Mouse (Mus musculus) megakaryocyte, embryonic 14.5 days (primary cell): Measurements from ENCODE around the gene Aicda. TPM values are rescaled to one million over a fixed set of nuclear protein-coding genes. Genes with fewer than 3 reads are reported as not detected.

ENCODE experiments used
- H3K27me3 ChIP-seq: replicated peaks from 2 replicates; pipeline ENCODE3; 2012; ENCODE audit warnings: inconsistent platforms
- H3K36me3 ChIP-seq: replicated peaks from 2 replicates; pipeline ENCODE3; 2012; ENCODE audit warnings: low read length, inconsistent platforms, mixed read lengths
- H3K4me1 ChIP-seq: 2 replicates; pipeline ENCODE4 v1.6.1; 2012; ENCODE audit warnings: inconsistent platforms
- H3K4me3 ChIP-seq: replicated peaks from 2 replicates; pipeline ENCODE3; 2012; ENCODE audit warnings: moderate library complexity, mild to moderate bottlenecking, inconsistent platforms
- H3K9me3 ChIP-seq: 2 replicates; pipeline ENCODE4 v1.6.1; 2012; ENCODE audit warnings: inconsistent platforms
- FLI1 ChIP-seq: IDR thresholded peaks from 2 replicates; pipeline ENCODE4 v1.6.1; 2012; ENCODE audit warnings: low read length, inconsistent platforms, mixed read lengths
- GATA1 ChIP-seq: IDR thresholded peaks from 3 replicates; pipeline ENCODE4 v1.6.1; 2012; ENCODE audit warnings: mixed read lengths, low read length, inconsistent platforms, borderline replicate concordance
- polyA plus RNA-seq: library from polyadenylated mRNA; stranded (reverse); fragments of >175 nt; gene quantifications from 2 replicates; pipeline ENCODE4 v1.2.3, GENCODE M21; 2012; ENCODE audit warnings: low replicate concordance; ENCODE audit not compliant: insufficient read depth

Aicda gene
- polyA plus RNA-seq, 1 experiment: 0.07 TPM

DNA sequence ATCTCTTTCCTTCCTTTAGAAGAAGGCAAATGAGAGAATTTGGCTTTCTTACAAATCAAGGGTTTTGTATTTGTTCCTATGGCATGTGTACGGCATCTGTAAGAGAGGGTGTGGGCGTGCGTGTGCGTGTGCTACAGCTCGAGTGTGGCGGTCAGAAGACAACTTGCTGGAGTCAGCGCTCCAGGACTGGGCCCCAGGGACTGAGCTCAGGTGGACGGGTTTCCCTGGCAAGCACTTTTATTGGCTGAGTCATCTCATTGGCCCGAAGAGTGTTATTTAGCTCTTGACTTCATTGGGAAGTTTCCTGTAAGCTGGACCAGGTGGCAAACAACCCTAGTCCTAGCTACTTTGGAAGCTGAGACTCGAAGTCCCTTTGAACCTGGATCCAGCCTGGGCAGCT is 7.7 kb upstream of the Aicda start:
- H3K4me3 ChIP-seq: no peak overlapping the region
- H3K4me1 ChIP-seq: no peaks in the 10 kb centered on the region
- H3K36me3 ChIP-seq: no peaks in the 10 kb centered on the region
- H3K9me3 ChIP-seq: no peaks in the 10 kb centered on the region
- TF ChIP-seq GATA1 (no peak), FLI1 (no peak)
- no peaks in the 10 kb centered on the region for H3K27me3 ChIP-seq

GRCm38 (mm10) chr6:122554102-122554501 is 501 bp downstream of the Aicda start:
- Histone ChIP-seq H3K4me3 (no peak overlapping the region), H3K4me1 (peaks cover 18% of the 10 kb centered on the region), H3K9me3 (no peaks in the 10 kb centered on the region), H3K36me3 (no peaks in the 10 kb centered on the region), H3K27me3 (peaks cover 11% of the 10 kb centered on the region)
- TF ChIP-seq FLI1 (no peak), GATA1 (no peak)

GRCm38 (mm10) chr6:122555266-122555665 is 1.7 kb downstream of the Aicda start:
- no peaks in the 10 kb centered on the region for H3K36me3 ChIP-seq
- peaks cover 11% of the 10 kb centered on the region for H3K27me3 ChIP-seq
- H3K9me3 ChIP-seq: no peaks in the 10 kb centered on the region
- H3K4me3 ChIP-seq: peak overlapping the region; percentile 62
- H3K4me1 ChIP-seq: peaks cover 21% of the 10 kb centered on the region
- TF ChIP-seq FLI1 (no peak), GATA1 (no peak)

GRCm38 (mm10) chr6:122556959-122557561 is 3.5 kb downstream of the Aicda start:
- TF ChIP-seq FLI1: no peak
- TF ChIP-seq GATA1: no peak
- Histone ChIP-seq H3K4me3 (no peak overlapping the region), H3K4me1 (peaks cover 31% of the 10 kb centered on the region)

GRCm38 (mm10) chr6:122560427-122560826 is 6.8 kb downstream of the Aicda start:
- TF ChIP-seq FLI1 (no peak), GATA1 (no peak)
- H3K36me3 ChIP-seq: no peaks in the 10 kb centered on the region
- H3K4me3 ChIP-seq: peak overlapping the region; percentile 71

More at GRCm38 (mm10) chr6:122556959-122557561, 3.5 kb downstream of the Aicda start:
- no peaks in the 10 kb centered on the region for H3K9me3 ChIP-seq
- no peaks in the 10 kb centered on the region for H3K36me3 ChIP-seq
- peaks cover 16% of the 10 kb centered on the region for H3K27me3 ChIP-seq

GRCm38 (mm10) chr6:122561005-122561404 is 7.4 kb downstream of the Aicda start:
- H3K4me1 ChIP-seq: peaks cover 32% of the 10 kb centered on the region
- no peaks in the 10 kb centered on the region for H3K36me3 ChIP-seq
- TF ChIP-seq GATA1 (no peak), FLI1 (no peak)
- H3K4me3 ChIP-seq: peak overlapping the region; percentile 71
- peaks cover 13% of the 10 kb centered on the region for H3K27me3 ChIP-seq
- peaks cover 6% of the 10 kb centered on the region; the same call in 1 of the 2 replicates for H3K9me3 ChIP-seq

More at GRCm38 (mm10) chr6:122560427-122560826, 6.8 kb downstream of the Aicda start:
- peaks cover 15% of the 10 kb centered on the region for H3K27me3 ChIP-seq
- peaks cover 5% of the 10 kb centered on the region; the same call in 1 of the 2 replicates for H3K9me3 ChIP-seq
- H3K4me1 ChIP-seq: peaks cover 36% of the 10 kb centered on the region

- H3K36me3 ChIP-seq: no peaks in the 10 kb centered on the region
- H3K27me3 ChIP-seq: peaks cover 17% of the 10 kb centered on the region
- H3K9me3 ChIP-seq: peaks cover 6% of the 10 kb centered on the region; the same call in 1 of the 2 replicates
- no peak for TF ChIP-seq GATA1
- peak overlapping the region; percentile 38 for H3K4me3 ChIP-seq
- peaks cover 29% of the 10 kb centered on the region for H3K4me1 ChIP-seq
Measured at GRCm38 (mm10) chr6:122562463-122562862, 8.9 kb downstream of the Aicda start.

DNA sequence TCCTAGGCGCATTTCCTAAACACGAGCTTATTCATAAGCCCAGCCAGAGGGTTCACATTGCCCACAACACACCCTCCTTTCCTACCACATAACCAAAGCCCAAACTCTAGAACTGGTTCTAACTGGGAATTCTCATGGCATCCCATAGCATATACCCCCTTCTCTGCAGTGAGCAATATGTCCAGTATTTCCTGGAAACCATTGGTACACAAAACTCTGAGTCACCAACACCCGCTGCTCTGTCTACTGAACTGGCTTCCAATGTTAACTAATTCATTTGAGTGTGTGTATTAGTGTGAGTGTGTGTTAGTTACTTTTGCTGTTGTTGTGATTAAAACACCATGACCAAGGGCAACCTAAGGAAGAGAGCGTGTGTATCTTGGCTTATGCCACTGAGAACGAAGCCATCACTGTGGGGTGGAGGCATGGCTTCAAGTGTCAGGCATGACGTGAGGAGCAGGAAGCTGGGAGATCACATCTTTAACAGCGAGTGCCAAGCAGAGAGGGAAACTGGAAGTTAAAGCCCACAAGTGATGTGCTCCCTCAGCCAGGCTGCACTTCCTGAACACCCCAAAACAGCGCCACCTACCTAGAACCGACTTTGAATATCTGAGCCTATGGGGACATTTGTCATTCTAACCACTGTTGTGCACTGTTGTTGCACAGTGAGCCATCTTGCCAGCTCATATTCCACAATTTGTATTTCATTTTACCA is 11.6 kb downstream of the Aicda start:
- TF ChIP-seq FLI1 (no peak), GATA1 (no peak)
- peaks cover 27% of the 10 kb centered on the region for H3K4me1 ChIP-seq
- H3K27me3 ChIP-seq: peaks cover 22% of the 10 kb centered on the region
- no peaks in the 10 kb centered on the region for H3K36me3 ChIP-seq
- H3K9me3 ChIP-seq: peaks cover 6% of the 10 kb centered on the region; the same call in 1 of the 2 replicates
- H3K4me3 ChIP-seq: peak overlapping the region; percentile 33

GRCm38 (mm10) chr6:122569113-122569512 is 15.5 kb downstream of the Aicda start:
- Histone ChIP-seq H3K36me3 (no peaks in the 10 kb centered on the region), H3K27me3 (peaks cover 15% of the 10 kb centered on the region), H3K9me3 (peaks cover 6% of the 10 kb centered on the region; the same call in 1 of the 2 replicates), H3K4me3 (peak overlapping the region; percentile 18), H3K4me1 (peaks cover 31% of the 10 kb centered on the region)
- TF ChIP-seq FLI1 (no peak), GATA1 (no peak)

DNA sequence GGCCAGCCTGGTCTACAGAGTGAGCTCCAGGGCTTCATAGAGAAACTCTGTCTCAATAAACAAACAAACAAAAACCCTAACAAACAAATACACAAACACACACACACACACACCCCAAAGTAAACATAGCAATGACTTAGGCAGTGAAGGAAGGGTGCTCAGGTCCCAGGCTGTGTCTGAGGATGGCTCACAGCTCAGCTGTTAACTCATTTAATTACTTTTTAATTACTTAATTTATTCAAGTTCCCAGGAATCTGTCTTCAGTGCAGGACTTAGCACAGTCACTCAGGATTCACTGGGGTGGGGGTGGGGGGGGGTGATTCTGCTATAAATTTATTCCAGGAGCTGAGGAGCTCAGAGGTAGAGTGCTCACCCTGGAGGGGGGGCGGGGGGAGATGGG is 16.2 kb downstream of the Aicda start:
- H3K4me1 ChIP-seq: peaks cover 31% of the 10 kb centered on the region
- peaks cover 6% of the 10 kb centered on the region; the same call in 1 of the 2 replicates for H3K9me3 ChIP-seq
- no peak for TF ChIP-seq FLI1
- TF ChIP-seq GATA1: no peak
- peaks cover 17% of the 10 kb centered on the region for H3K27me3 ChIP-seq
- H3K36me3 ChIP-seq: no peaks in the 10 kb centered on the region
- no peak overlapping the region for H3K4me3 ChIP-seq
